Mouse (Mus musculus): Measurements from ENCODE around the gene Ptgfrn. TPM values are rescaled to one million over a fixed set of nuclear protein-coding genes. Genes with fewer than 3 reads are reported as not detected.

Gene Ptgfrn
- polyA plus RNA-seq, 1 experiment, result 5.2 TPM

DNA sequence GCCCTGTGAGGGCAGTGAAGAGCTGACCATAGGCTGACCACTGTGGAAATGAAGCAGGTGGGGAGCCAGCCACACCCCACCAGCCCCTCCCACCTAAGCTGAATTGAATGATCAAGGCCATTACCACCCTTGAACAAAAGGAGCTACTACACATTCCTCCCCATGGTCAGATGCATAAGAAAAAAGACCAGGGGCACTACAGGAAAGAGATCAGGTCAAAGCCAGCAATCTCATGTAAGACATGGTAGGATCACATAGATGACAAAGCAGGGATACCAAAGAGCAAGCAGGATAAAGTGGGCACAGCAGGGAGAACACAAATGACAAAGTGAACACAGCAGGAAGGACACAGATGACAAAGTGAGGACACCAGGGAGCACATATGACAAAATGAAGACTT is 38.5 kb downstream of the Ptgfrn start:
- no peak for DNase-seq
- H3K36me3 ChIP-seq (ENCODE audit: control insufficient read depth, insufficient read depth, low read length), result no peaks in the 10 kb centered on the region
- TF ChIP-seq CTCF (conservative IDR thresholded peaks at IDR 0.05; ENCODE audit: insufficient read depth, insufficient read length, low read depth, low read length), result no peak
- TF ChIP-seq POLR2A (IDR thresholded peaks at IDR 0.05; ENCODE audit: low read depth, low read length), result no peak
- no peak overlapping the region for H3K4me3 ChIP-seq (ENCODE audit: insufficient read depth, low read depth, low read length)
- no peaks in the 10 kb centered on the region for H3K4me1 ChIP-seq (ENCODE audit: control insufficient read depth, insufficient read depth, low read length)
- H3K27ac ChIP-seq (ENCODE audit: insufficient read depth, low read depth, low read length), result no peak overlapping the region
- no peaks in the 10 kb centered on the region for H3K27me3 ChIP-seq (replicated peaks; ENCODE audit: control insufficient read depth, insufficient read depth, low read length)

GRCm38 (mm10) chr3:101070796-101071235 is 39.3 kb downstream of the Ptgfrn start:
- TF ChIP-seq POLR2A (IDR thresholded peaks at IDR 0.05; ENCODE audit: low read depth, low read length), result no peak
- no peak for TF ChIP-seq CTCF (conservative IDR thresholded peaks at IDR 0.05; ENCODE audit: insufficient read depth, insufficient read length, low read depth, low read length)
- WGBS, result 85% methylated on average over 6 of the region's 6 CpGs
- DNase-seq, result no peak
- H3K4me3 ChIP-seq (ENCODE audit: insufficient read depth, low read depth, low read length), result no peak overlapping the region
- no peaks in the 10 kb centered on the region for H3K27me3 ChIP-seq (replicated peaks; ENCODE audit: control insufficient read depth, insufficient read depth, low read length)
- no peaks in the 10 kb centered on the region for H3K4me1 ChIP-seq (ENCODE audit: control insufficient read depth, insufficient read depth, low read length)
- no peak overlapping the region for H3K27ac ChIP-seq (ENCODE audit: insufficient read depth, low read depth, low read length)
- no peaks in the 10 kb centered on the region for H3K36me3 ChIP-seq (ENCODE audit: control insufficient read depth, insufficient read depth, low read length)

GRCm38 (mm10) chr3:101070230-101070795 is 39.8 kb downstream of the Ptgfrn start:
- H3K27ac ChIP-seq (ENCODE audit: insufficient read depth, low read depth, low read length), result no peak overlapping the region
- 80% methylated on average over 10 of the region's 10 CpGs for WGBS
- DNase-seq, result peak; percentile 26

DNA sequence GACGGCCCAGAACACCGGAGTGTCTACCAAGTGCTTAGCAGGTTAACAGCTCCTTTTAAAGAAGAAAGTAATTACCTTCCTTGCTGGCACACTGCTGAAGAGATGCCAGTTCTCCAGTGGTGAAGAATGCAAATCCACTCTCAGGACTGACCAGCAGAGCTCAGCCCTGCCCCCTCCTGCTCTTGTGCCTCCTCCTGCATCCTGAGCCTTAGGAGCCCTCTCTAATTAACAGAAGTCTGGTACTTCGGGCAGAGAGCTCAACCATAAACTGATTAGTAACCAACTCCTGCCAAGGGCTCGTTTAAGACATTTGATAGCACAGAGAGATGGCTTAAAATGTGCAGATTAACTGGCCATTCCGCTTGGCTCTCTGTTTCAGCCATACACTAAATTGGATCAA is 41.4 kb downstream of the Ptgfrn start:
- TF ChIP-seq POLR2A (IDR thresholded peaks at IDR 0.05; ENCODE audit: low read depth, low read length), result no peak
- no peak for TF ChIP-seq CTCF (conservative IDR thresholded peaks at IDR 0.05; ENCODE audit: insufficient read depth, insufficient read length, low read depth, low read length)
- Histone ChIP-seq H3K4me3 (ENCODE audit: insufficient read depth, low read depth, low read length) (no peak overlapping the region), H3K36me3 (ENCODE audit: control insufficient read depth, insufficient read depth, low read length) (no peaks in the 10 kb centered on the region), H3K27ac (ENCODE audit: insufficient read depth, low read depth, low read length) (no peak overlapping the region), H3K4me1 (ENCODE audit: control insufficient read depth, insufficient read depth, low read length) (no peaks in the 10 kb centered on the region), H3K27me3 (replicated peaks; ENCODE audit: control insufficient read depth, insufficient read depth, low read length) (no peaks in the 10 kb centered on the region)
- no peak for DNase-seq
- whole genome bisulfite sequencing, result 57% methylated on average over 5 of the region's 5 CpGs

More at GRCm38 (mm10) chr3:101070230-101070795, 39.8 kb downstream of the Ptgfrn start:
- no peaks in the 10 kb centered on the region for H3K36me3 ChIP-seq (ENCODE audit: control insufficient read depth, insufficient read depth, low read length)
- no peak overlapping the region for H3K4me3 ChIP-seq (ENCODE audit: insufficient read depth, low read depth, low read length)
- TF ChIP-seq CTCF (conservative IDR thresholded peaks at IDR 0.05; ENCODE audit: insufficient read depth, insufficient read length, low read depth, low read length) (no peak), POLR2A (IDR thresholded peaks at IDR 0.05; ENCODE audit: low read depth, low read length) (no peak)
- H3K27me3 ChIP-seq (replicated peaks; ENCODE audit: control insufficient read depth, insufficient read depth, low read length), result no peaks in the 10 kb centered on the region
- no peaks in the 10 kb centered on the region for H3K4me1 ChIP-seq (ENCODE audit: control insufficient read depth, insufficient read depth, low read length)

DNA sequence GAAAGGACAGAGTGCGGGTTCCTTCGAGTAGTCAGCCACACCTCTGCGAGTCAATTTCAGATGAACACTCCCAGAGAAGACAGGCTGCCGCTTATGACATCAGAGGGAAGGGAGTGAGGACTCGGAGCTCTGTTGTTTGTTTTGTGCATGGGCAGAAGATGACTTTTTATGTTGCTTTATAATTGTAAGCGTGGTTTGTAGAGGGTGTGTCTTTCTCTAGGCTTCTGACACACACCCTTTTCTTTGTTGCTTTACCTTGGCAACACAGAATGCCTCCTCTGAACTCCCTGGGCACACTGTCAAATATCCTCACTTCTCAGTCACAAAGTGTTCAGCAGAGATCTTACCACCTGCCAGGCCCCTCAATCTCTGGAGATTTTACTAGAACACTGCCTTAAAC is 43.9 kb downstream of the Ptgfrn start:
- Histone ChIP-seq H3K4me1 (ENCODE audit: control insufficient read depth, insufficient read depth, low read length) (no peaks in the 10 kb centered on the region), H3K36me3 (ENCODE audit: control insufficient read depth, insufficient read depth, low read length) (no peaks in the 10 kb centered on the region), H3K27me3 (replicated peaks; ENCODE audit: control insufficient read depth, insufficient read depth, low read length) (no peaks in the 10 kb centered on the region), H3K27ac (ENCODE audit: insufficient read depth, low read depth, low read length) (no peak overlapping the region), H3K4me3 (ENCODE audit: insufficient read depth, low read depth, low read length) (no peak overlapping the region)
- no peak for DNase-seq
- no peak for TF ChIP-seq POLR2A (IDR thresholded peaks at IDR 0.05; ENCODE audit: low read depth, low read length)
- TF ChIP-seq CTCF (conservative IDR thresholded peaks at IDR 0.05; ENCODE audit: insufficient read depth, insufficient read length, low read depth, low read length), result no peak
- WGBS, result 88% methylated on average over 6 of the region's 6 CpGs

DNA sequence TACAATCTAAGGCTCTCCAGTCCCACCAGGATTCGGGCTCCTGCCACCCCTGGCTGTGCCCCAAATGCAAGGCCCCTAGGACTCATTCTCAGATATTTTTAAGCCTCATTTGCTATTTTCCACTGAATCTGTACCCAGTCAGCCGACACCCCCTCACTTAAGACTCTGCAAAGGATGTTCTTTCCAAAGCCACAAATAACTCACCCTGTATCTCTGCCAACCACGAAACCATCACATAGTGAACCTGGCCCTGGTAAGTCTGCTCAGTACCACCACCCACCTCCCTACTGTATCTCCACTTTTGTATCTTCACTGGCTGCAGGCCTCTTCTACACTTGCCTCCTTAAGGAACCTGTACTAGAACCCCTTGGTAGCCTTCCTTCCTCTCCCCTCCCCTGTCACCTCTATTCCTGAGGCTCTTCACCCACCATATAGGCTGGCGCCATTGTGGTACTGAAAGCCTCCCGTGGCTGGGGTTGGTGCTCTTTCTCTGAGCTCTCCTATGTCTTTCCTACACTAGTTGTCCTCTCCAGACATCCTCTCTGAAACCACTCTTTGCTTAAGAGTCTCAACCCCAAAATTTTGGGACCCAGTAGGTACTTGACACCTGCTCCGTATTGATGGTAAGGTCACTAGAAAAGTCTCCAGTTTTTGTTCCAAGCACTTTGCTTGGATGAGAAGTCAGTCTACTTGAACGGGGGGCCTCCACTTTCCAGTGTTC is 48.1 kb downstream of the Ptgfrn start:
- no peak overlapping the region for H3K27ac ChIP-seq (ENCODE audit: insufficient read depth, low read depth, low read length)
- 83% methylated on average over 7 of the region's 7 CpGs for WGBS
- DNase-seq, result no peak
- H3K27me3 ChIP-seq (replicated peaks; ENCODE audit: control insufficient read depth, insufficient read depth, low read length), result no peaks in the 10 kb centered on the region
- H3K4me1 ChIP-seq (ENCODE audit: control insufficient read depth, insufficient read depth, low read length), result no peaks in the 10 kb centered on the region
- H3K4me3 ChIP-seq (ENCODE audit: insufficient read depth, low read depth, low read length), result no peak overlapping the region
- TF ChIP-seq POLR2A (IDR thresholded peaks at IDR 0.05; ENCODE audit: low read depth, low read length), result no peak
- TF ChIP-seq CTCF (conservative IDR thresholded peaks at IDR 0.05; ENCODE audit: insufficient read depth, insufficient read length, low read depth, low read length), result no peak
- H3K36me3 ChIP-seq (ENCODE audit: control insufficient read depth, insufficient read depth, low read length), result no peaks in the 10 kb centered on the region

DNA sequence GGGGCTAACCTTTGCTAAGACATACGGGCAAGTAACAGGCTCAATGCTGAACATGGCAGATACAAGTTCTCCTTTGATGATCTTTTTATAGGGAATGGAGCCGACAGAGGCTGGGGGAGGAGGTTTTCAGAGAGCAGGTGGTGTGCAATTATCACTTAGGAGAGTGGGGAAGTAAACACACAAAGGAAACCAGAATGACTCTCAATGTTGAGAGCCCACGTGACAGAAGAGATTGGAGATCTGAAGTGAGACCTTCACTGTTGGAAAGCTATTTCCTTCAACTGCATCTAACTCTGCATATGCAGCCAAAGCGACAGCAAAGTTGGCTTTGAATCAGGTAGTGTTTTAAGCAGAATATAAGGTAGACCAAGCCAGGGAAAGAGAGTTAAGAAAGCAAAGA is 50.9 kb downstream of the Ptgfrn start:
- no peak overlapping the region for H3K4me3 ChIP-seq (ENCODE audit: insufficient read depth, low read depth, low read length)
- H3K27ac ChIP-seq (ENCODE audit: insufficient read depth, low read depth, low read length), result no peak overlapping the region
- TF ChIP-seq POLR2A (IDR thresholded peaks at IDR 0.05; ENCODE audit: low read depth, low read length), result no peak
- TF ChIP-seq CTCF (conservative IDR thresholded peaks at IDR 0.05; ENCODE audit: insufficient read depth, insufficient read length, low read depth, low read length), result no peak
- DNase-seq, result no peak
- H3K36me3 ChIP-seq (ENCODE audit: control insufficient read depth, insufficient read depth, low read length), result no peaks in the 10 kb centered on the region
- H3K27me3 ChIP-seq (replicated peaks; ENCODE audit: control insufficient read depth, insufficient read depth, low read length), result no peaks in the 10 kb centered on the region
- no peaks in the 10 kb centered on the region for H3K4me1 ChIP-seq (ENCODE audit: control insufficient read depth, insufficient read depth, low read length)
- WGBS, result 76% methylated on average over 4 of the region's 4 CpGs
